12 mouse cellular contexts compared by ENCODE assay signal in the genomic region with DNA sequence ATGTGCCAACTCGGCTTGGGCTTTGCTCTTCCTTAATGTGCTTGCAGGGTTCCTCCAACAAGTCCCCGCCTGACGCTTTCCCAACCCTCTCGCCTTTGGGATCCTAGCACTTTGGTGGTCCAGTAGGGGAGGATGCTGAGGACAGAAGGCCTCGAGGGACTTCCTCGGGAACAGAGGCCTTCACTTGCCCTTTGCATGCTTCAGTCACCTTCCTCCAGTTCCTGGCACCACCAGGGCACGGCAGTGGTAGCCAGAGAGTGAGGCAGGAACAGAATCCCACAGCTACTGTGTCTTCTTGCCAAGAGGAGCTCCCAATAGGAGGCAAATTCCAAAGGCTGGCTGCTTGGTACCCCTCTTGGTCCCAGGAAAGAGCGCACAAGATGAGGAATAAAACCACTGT.
"Had no signal": no experiment of that assay in that cellular context is flagged by ENCODE, and none has a peak within 500 bp of the region (broad histone marks: within the 10 kb centered on the region; RNA-seq: fewer than 3 reads in every experiment).

No protein-coding gene starts in this region.

- DNase-seq: left cerebral cortex, postnatal 4 days; liver; liver, embryonic 13.5 days; liver, postnatal 0 days; lung, adult 18-20 months; lung, adult 2 months; lung, embryonic 14.5 days; lung, postnatal 10 days; lung, postnatal 14 days; lung, postnatal 36 days; lung, postnatal 4 days; midbrain, embryonic 14.5 days had no signal
